Mouse (Mus musculus) erythroblast, embryonic 14.5 days (primary cell): Measurements from ENCODE around the gene Dnajb12. TPM values are rescaled to one million over a fixed set of nuclear protein-coding genes. Genes with fewer than 3 reads are reported as not detected.

ENCODE experiments used
- H3K27me3 ChIP-seq: 2 replicates; pipeline ENCODE4 v1.6.1; 2012; ENCODE audit warnings: inconsistent platforms; ENCODE audit not compliant: control insufficient read depth
- H3K36me3 ChIP-seq: 2 replicates; pipeline ENCODE4 v1.6.1; 2012; ENCODE audit warnings: mild to moderate bottlenecking, inconsistent platforms; ENCODE audit not compliant: control insufficient read depth
- H3K4me1 ChIP-seq: 2 replicates; pipeline ENCODE4 v1.6.1; 2012; ENCODE audit warnings: inconsistent platforms; ENCODE audit not compliant: control insufficient read depth
- H3K4me3 ChIP-seq: replicated peaks from 2 replicates; pipeline ENCODE3; 2012; ENCODE audit warnings: moderate library complexity, mild to moderate bottlenecking, inconsistent platforms
- H3K9me3 ChIP-seq: 2 replicates; pipeline ENCODE4 v1.6.1; 2012; ENCODE audit warnings: low read length, inconsistent platforms, mixed read lengths; ENCODE audit not compliant: control insufficient read depth
- GATA1 ChIP-seq: IDR thresholded peaks from 2 replicates; pipeline ENCODE4 v1.6.1; 2012; ENCODE audit warnings: low read length, inconsistent platforms, mixed read lengths
- TAL1 ChIP-seq: IDR thresholded peaks from 3 replicates; pipeline ENCODE4 v1.6.1; 2012; ENCODE audit warnings: low read length, inconsistent platforms, mixed read lengths
- polyA plus RNA-seq: library from polyadenylated mRNA; stranded (reverse); fragments of >175 nt; gene quantifications from 2 replicates; pipeline ENCODE4 v1.2.3, GENCODE M21; 2012

Gene Dnajb12
- polyA plus RNA-seq, 1 experiment = 7.9 TPM

- Histone ChIP-seq H3K36me3 (no peaks in the 10 kb centered on the region), H3K4me3 (no peak overlapping the region), H3K9me3 (no peaks in the 10 kb centered on the region), H3K4me1 (peaks cover 27% of the 10 kb centered on the region), H3K27me3 (peaks cover 66% of the 10 kb centered on the region)
- TF ChIP-seq GATA1 (no peak), TAL1 (no peak)
These were observed 69.3 kb downstream of the Dnajb12 start for GRCm38 (mm10) chr10:59948363-59949254.

Other genes with a start within 250 kb of the Dnajb12 start
- gene Micu1, start 177.1 kb upstream of the Dnajb12 start, polyA plus RNA-seq = 7.2 and 7.5 TPM in 2 replicates
- gene Ddit4, start 72.3 kb downstream of the Dnajb12 start, polyA plus RNA-seq = 0.06 and 0.07 TPM in 2 replicates
- 7.4 and 8.4 TPM in 2 replicates for gene Ascc1, start 123.2 kb downstream of the Dnajb12 start, polyA plus RNA-seq
- 7.5 and 15.2 TPM in 2 replicates for gene Anapc16, start 123.6 kb downstream of the Dnajb12 start, polyA plus RNA-seq
- gene Spock2, start 226.7 kb downstream of the Dnajb12 start, polyA plus RNA-seq = 0.01 and 0.03 TPM in 2 replicates